ENCODE assay signal across 8 mouse cellular contexts in the genomic region with DNA sequence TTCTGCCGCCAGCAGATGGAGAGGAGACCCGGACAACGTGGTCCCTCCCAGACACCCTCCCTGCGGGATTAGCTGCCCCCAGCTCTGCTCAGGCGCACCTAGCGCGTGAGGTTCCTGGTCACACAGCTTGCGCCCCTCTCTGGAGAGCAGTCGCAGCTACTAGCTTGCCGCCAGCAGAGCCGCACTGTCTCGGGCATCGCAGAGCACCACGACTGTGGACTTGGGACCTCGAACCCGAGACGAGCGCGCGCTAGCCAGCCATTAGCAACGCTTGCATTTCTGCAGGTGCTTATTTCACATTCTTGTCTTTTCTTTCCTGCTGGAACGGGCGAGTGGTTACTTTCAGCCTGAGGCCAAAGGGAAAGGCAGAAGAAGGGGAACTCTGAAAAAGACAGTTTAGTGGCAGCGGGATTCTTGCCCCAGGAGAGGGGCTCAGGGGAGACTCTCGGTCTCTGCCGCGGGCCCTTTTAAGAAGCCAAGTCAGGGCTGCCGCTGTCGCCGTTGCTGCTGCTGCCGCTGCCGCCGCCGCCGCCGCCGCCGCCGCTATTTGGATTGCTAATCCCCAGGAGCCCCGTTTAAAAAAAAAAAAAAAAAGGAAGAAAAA. TPM values are rescaled to one million over a fixed set of nuclear protein-coding genes. Genes with fewer than 3 reads are reported as not detected.
A peak's percentile ranks its signal among the peaks of the same experiment; 100 is the strongest.
DNase-seq lines count a peak whose midpoint lies in the region; ATAC-seq and TF ChIP-seq lines count a peak whose summit lies in the region.

No protein-coding gene starts in this region.

- under 1% methylated on average over 40 of the region's 40 CpGs for WGBS in forebrain, embryonic 13.5 days
- under 1% methylated on average over 40 of the region's 40 CpGs for WGBS in heart, postnatal 0 days
- under 1% methylated on average over 40 of the region's 40 CpGs for WGBS in liver, embryonic 16.5 days (ENCODE audit: insufficient replicate concordance)
- under 1% methylated on average over 40 of the region's 40 CpGs for WGBS in neural tube, embryonic 12.5 days
- under 1% methylated on average over 40 of the region's 40 CpGs for WGBS in stomach, embryonic 16.5 days

- H3K4me3 ChIP-seq in ES-Bruce4 (ENCODE audit: low read depth, low read length) = peak overlapping the region; percentile 87
- H3K4me3 ChIP-seq in forebrain, embryonic 13.5 days = peak overlapping the region; percentile 76
- peak overlapping the region; percentile 91 for H3K4me3 ChIP-seq in heart, postnatal 0 days (ENCODE audit: low read depth, low read length)
- H3K4me3 ChIP-seq in liver, embryonic 16.5 days (ENCODE audit: low read depth, low read length) = peak overlapping the region; percentile 86
- H3K4me3 ChIP-seq in neural tube, embryonic 12.5 days = peak overlapping the region; percentile 79
- H3K4me3 ChIP-seq in stomach, embryonic 16.5 days (replicated peaks; ENCODE audit: low read length) = peak overlapping the region; percentile 63

- peak; percentile 21 for DNase-seq in cerebellum, adult 11 months
- peak; percentile 59 for DNase-seq in heart, postnatal 0 days (ENCODE audit: low spot score)
- DNase-seq in kidney, postnatal 25 days = peak; percentile 73 to 85

- peak overlapping the region; percentile 71 for H3K9ac ChIP-seq in ES-Bruce4 (ENCODE audit: low read depth, poor library complexity, severe bottlenecking)
- peak overlapping the region; percentile 84 for H3K9ac ChIP-seq in forebrain, embryonic 13.5 days
- peak overlapping the region; percentile 71 for H3K9ac ChIP-seq in heart, postnatal 0 days (replicated peaks; ENCODE audit: low read depth, low read length)
- H3K9ac ChIP-seq in liver, embryonic 16.5 days (ENCODE audit: low read depth, low read length) = peak overlapping the region; percentile 98
- peak overlapping the region; percentile 87 for H3K9ac ChIP-seq in neural tube, embryonic 12.5 days
- peak overlapping the region; percentile 77 for H3K9ac ChIP-seq in stomach, embryonic 16.5 days (ENCODE audit: low read length)

- no peaks in the 10 kb centered on the region for H3K4me1 ChIP-seq in ES-Bruce4 (ENCODE audit: control insufficient read depth, insufficient read depth, low read length)
- peaks cover 22% of the 10 kb centered on the region for H3K4me1 ChIP-seq in forebrain, embryonic 13.5 days
- 0 out of 2 replicates have a peak, but pooled peaks cover 2% of the 10 kb centered on the region for H3K4me1 ChIP-seq in heart, postnatal 0 days (ENCODE audit: control insufficient read depth, insufficient read depth)
- peaks cover 57% of the 10 kb centered on the region for H3K4me1 ChIP-seq in liver, embryonic 16.5 days (ENCODE audit: control insufficient read depth, low read depth, low read length)
- peaks cover 13% of the 10 kb centered on the region for H3K4me1 ChIP-seq in neural tube, embryonic 12.5 days
- H3K4me1 ChIP-seq in stomach, embryonic 16.5 days (ENCODE audit: control insufficient read depth, insufficient read depth, low read length) = 0 out of 2 replicates have a peak, but pooled peaks cover 11% of the 10 kb centered on the region

- TF ChIP-seq CTCF in ES-Bruce4 (IDR thresholded peaks at IDR 0.05; ENCODE audit: low read depth, low read length) = peak; percentile 27
- TF ChIP-seq CTCF in heart, postnatal 0 days (IDR thresholded peaks at IDR 0.05; ENCODE audit: low read depth) = peak; percentile 29; the same call in 1 of the 2 replicates

- no peaks in the 10 kb centered on the region for H3K9me3 ChIP-seq in ES-Bruce4 (replicated peaks; ENCODE audit: control insufficient read depth, insufficient read depth, low read length, poor library complexity, severe bottlenecking)
- H3K9me3 ChIP-seq in forebrain, embryonic 13.5 days (replicated peaks) = no peaks in the 10 kb centered on the region
- no peaks in the 10 kb centered on the region for H3K9me3 ChIP-seq in heart, postnatal 0 days (replicated peaks; ENCODE audit: control insufficient read depth, low read length)
- no peaks in the 10 kb centered on the region for H3K9me3 ChIP-seq in liver, embryonic 16.5 days (replicated peaks; ENCODE audit: control insufficient read depth, low read length)
- H3K9me3 ChIP-seq in neural tube, embryonic 12.5 days = no peaks in the 10 kb centered on the region
- no peaks in the 10 kb centered on the region for H3K9me3 ChIP-seq in stomach, embryonic 16.5 days (replicated peaks; ENCODE audit: control insufficient read depth, low read length)

- ATAC-seq in forebrain, embryonic 13.5 days = peak; percentile 82
- peak; percentile 81 for ATAC-seq in heart, postnatal 0 days (ENCODE audit: insufficient read depth, low read depth)
- ATAC-seq in liver, embryonic 16.5 days (ENCODE audit: low read depth) = peak; percentile 83
- ATAC-seq in neural tube, embryonic 12.5 days (ENCODE audit: low FRiP score, low read depth) = peak; percentile 82
- ATAC-seq in stomach, embryonic 16.5 days (ENCODE audit: insufficient read depth, low FRiP score) = peak; percentile 76

- H3K4me2 ChIP-seq in forebrain, embryonic 13.5 days = peak overlapping the region; percentile 95
- H3K4me2 ChIP-seq in heart, postnatal 0 days (ENCODE audit: low read depth, low read length) = peak overlapping the region; percentile 97
- H3K4me2 ChIP-seq in liver, embryonic 16.5 days (ENCODE audit: low read depth, low read length) = peak overlapping the region; percentile 63
- H3K4me2 ChIP-seq in neural tube, embryonic 12.5 days (replicated peaks) = peak overlapping the region; percentile 90
- peak overlapping the region; percentile 97 for H3K4me2 ChIP-seq in stomach, embryonic 16.5 days (ENCODE audit: low read depth, low read length)

- no peak overlapping the region for H3K27ac ChIP-seq in ES-Bruce4 (ENCODE audit: insufficient read depth, low read length)
- H3K27ac ChIP-seq in forebrain, embryonic 13.5 days = peak overlapping the region; percentile 59; the same call in 1 of the 2 replicates
- H3K27ac ChIP-seq in heart, postnatal 0 days (ENCODE audit: low read depth) = peak overlapping the region; percentile 69
- H3K27ac ChIP-seq in liver, embryonic 16.5 days (ENCODE audit: low read length) = peak overlapping the region; percentile 92
- H3K27ac ChIP-seq in neural tube, embryonic 12.5 days = no peak overlapping the region; the same call in 1 of the 2 replicates
- H3K27ac ChIP-seq in stomach, embryonic 16.5 days (ENCODE audit: low read length) = peak overlapping the region; percentile 37

- TF ChIP-seq EP300 in ES-Bruce4 (IDR thresholded peaks at IDR 0.05; ENCODE audit: insufficient read depth, low read depth, low read length) = no peak
- TF ChIP-seq EP300 in heart, postnatal 0 days (IDR thresholded peaks at IDR 0.05; ENCODE audit: low read depth) = no peak

- no peak for TF ChIP-seq POLR2A in ES-Bruce4 (IDR thresholded peaks at IDR 0.05; ENCODE audit: insufficient read depth, low read length)

- no peaks in the 10 kb centered on the region for H3K36me3 ChIP-seq in ES-Bruce4 (ENCODE audit: control insufficient read depth, insufficient read depth, low read length, poor library complexity, severe bottlenecking)
- no peaks in the 10 kb centered on the region for H3K36me3 ChIP-seq in forebrain, embryonic 13.5 days (ENCODE audit: poor library complexity, severe bottlenecking)
- no peaks in the 10 kb centered on the region for H3K36me3 ChIP-seq in heart, postnatal 0 days (replicated peaks; ENCODE audit: control insufficient read depth, insufficient read depth, low read length)
- H3K36me3 ChIP-seq in liver, embryonic 16.5 days (ENCODE audit: control insufficient read depth, insufficient read depth) = peaks cover 46% of the 10 kb centered on the region
- no peaks in the 10 kb centered on the region for H3K36me3 ChIP-seq in neural tube, embryonic 12.5 days
- no peaks in the 10 kb centered on the region for H3K36me3 ChIP-seq in stomach, embryonic 16.5 days (ENCODE audit: control insufficient read depth, insufficient read depth, low read length)

- H3K27me3 ChIP-seq in ES-Bruce4 (ENCODE audit: control insufficient read depth, insufficient read depth, low read length, poor library complexity, severe bottlenecking) = peaks cover 30% of the 10 kb centered on the region
- H3K27me3 ChIP-seq in forebrain, embryonic 13.5 days = peaks cover 20% of the 10 kb centered on the region
- H3K27me3 ChIP-seq in heart, postnatal 0 days (ENCODE audit: control insufficient read depth, insufficient read depth, low read length) = peaks cover 64% of the 10 kb centered on the region
- no peaks in the 10 kb centered on the region for H3K27me3 ChIP-seq in liver, embryonic 16.5 days (ENCODE audit: control insufficient read depth, insufficient read depth, low read depth, low read length)
- H3K27me3 ChIP-seq in neural tube, embryonic 12.5 days (replicated peaks) = peaks cover 22% of the 10 kb centered on the region
- H3K27me3 ChIP-seq in stomach, embryonic 16.5 days (ENCODE audit: control insufficient read depth, insufficient read depth, low read length) = peaks cover 25% of the 10 kb centered on the region

RNA-seq across cellular contexts. Expression of a gene that starts 11.8 kb away (rescaled TPM):
- polyA plus RNA-seq in ES-Bruce4 (2011; ENCODE audit: insufficient read depth, insufficient read length, low read depth, missing spikeins) = 0.78 TPM in 1 of 2 replicates, not detected in the other
- polyA plus RNA-seq in forebrain, embryonic 13.5 days (2015; fragmentation: Nextera tagmentation; extraction: Ambion mirVana) = 19.8 and 23.3 TPM in 2 replicates
- total RNA-seq in heart, postnatal 0 days (2014; rRNA removed; ENCODE audit: low replicate concordance) = 5.7 and 11.9 TPM in 2 replicates
- 12.3 and 13.4 TPM in 2 replicates for polyA plus RNA-seq in heart, postnatal 0 days (2015; fragmentation: Nextera tagmentation; extraction: Ambion mirVana)
- 126 and 128 TPM in 2 replicates for polyA plus RNA-seq in liver, embryonic 16.5 days (2015; fragmentation: Nextera tagmentation; extraction: Ambion mirVana)
- 44.2 and 46.3 TPM in 2 replicates for polyA plus RNA-seq in neural tube, embryonic 12.5 days (2016; fragmentation: Nextera tagmentation; extraction: Ambion mirVana)
- polyA plus RNA-seq in stomach, embryonic 16.5 days (2015; fragmentation: Nextera tagmentation; extraction: Ambion mirVana) = 14.7 and 17.6 TPM in 2 replicates

RNA-seq across cellular contexts. Expression of a gene that starts 58.0 kb away (rescaled TPM):
- polyA plus RNA-seq in ES-Bruce4 (2011; ENCODE audit: insufficient read depth, insufficient read length, low read depth, missing spikeins) = 36.5 and 41.1 TPM in 2 replicates
- 60.2 and 60.6 TPM in 2 replicates for polyA plus RNA-seq in forebrain, embryonic 13.5 days (2015; fragmentation: Nextera tagmentation; extraction: Ambion mirVana)
- 48.8 and 58.1 TPM in 2 replicates for total RNA-seq in heart, postnatal 0 days (2014; rRNA removed; ENCODE audit: low replicate concordance)
- 40.7 and 43.1 TPM in 2 replicates for polyA plus RNA-seq in heart, postnatal 0 days (2015; fragmentation: Nextera tagmentation; extraction: Ambion mirVana)
- 46.9 and 53.9 TPM in 2 replicates for polyA plus RNA-seq in liver, embryonic 16.5 days (2015; fragmentation: Nextera tagmentation; extraction: Ambion mirVana)
- polyA plus RNA-seq in neural tube, embryonic 12.5 days (2016; fragmentation: Nextera tagmentation; extraction: Ambion mirVana) = 53.7 and 57.6 TPM in 2 replicates
- polyA plus RNA-seq in stomach, embryonic 16.5 days (2015; fragmentation: Nextera tagmentation; extraction: Ambion mirVana) = 64.2 and 65.7 TPM in 2 replicates

RNA-seq across cellular contexts. Expression of a gene that starts 58.6 kb away (rescaled TPM):
- not detected in 2 replicates for polyA plus RNA-seq in ES-Bruce4 (2011; ENCODE audit: insufficient read depth, insufficient read length, low read depth, missing spikeins)
- polyA plus RNA-seq in forebrain, embryonic 13.5 days (2015; fragmentation: Nextera tagmentation; extraction: Ambion mirVana) = 1.7 and 1.8 TPM in 2 replicates
- total RNA-seq in heart, postnatal 0 days (2014; rRNA removed; ENCODE audit: low replicate concordance) = not detected in 2 replicates
- polyA plus RNA-seq in heart, postnatal 0 days (2015; fragmentation: Nextera tagmentation; extraction: Ambion mirVana) = 0.93 and 1.1 TPM in 2 replicates
- 1.1 and 1.8 TPM in 2 replicates for polyA plus RNA-seq in liver, embryonic 16.5 days (2015; fragmentation: Nextera tagmentation; extraction: Ambion mirVana)
- polyA plus RNA-seq in neural tube, embryonic 12.5 days (2016; fragmentation: Nextera tagmentation; extraction: Ambion mirVana) = 2.2 and 2.7 TPM in 2 replicates
- polyA plus RNA-seq in stomach, embryonic 16.5 days (2015; fragmentation: Nextera tagmentation; extraction: Ambion mirVana) = 2.0 and 2.2 TPM in 2 replicates

Comparison
In these comparisons a context has a peak if more than half of its experiments do, and no peak if none do; other contexts are left out.
1. H3K27ac ChIP-seq: peak in forebrain, embryonic 13.5 days (single experiment), heart, postnatal 0 days (single experiment), liver, embryonic 16.5 days (single experiment) and stomach, embryonic 16.5 days (single experiment); none in ES-Bruce4 (single experiment) and neural tube, embryonic 12.5 days (single experiment).
2. DNase-seq: peak in every context shown above with its lines; median percentile 79 in kidney, postnatal 25 days; 59 in heart, postnatal 0 days; 21 in cerebellum, adult 11 months.
3. Peak in every context shown above with its lines, with median percentiles within 50 percentile points of each other: H3K4me3 ChIP-seq, H3K9ac ChIP-seq, ATAC-seq and H3K4me2 ChIP-seq.